Mouse (Mus musculus) lung, adult 18-20 months (tissue): ENCODE results near the gene Hao1.

Source experiments
- DNase-seq, 2 experiments: peaks; one replicate each; pipeline ENCODE4 v3.0.0; 2022; ENCODE audit warnings: mixed read lengths in 2 of 2

Hao1 gene

GRCm38 (mm10) chr2:134460831-134461230 lies 93.3 kb downstream of the Hao1 start:
- peak; percentile 11 to 27 for DNase-seq

GRCm38 (mm10) chr2:134456065-134456505 lies 98.1 kb downstream of the Hao1 start:
- DNase-seq = no peak

- no peak for DNase-seq
Measured at GRCm38 (mm10) chr2:134452748-134453147, 101.4 kb downstream of the Hao1 start.

- no peak for DNase-seq
Measured at GRCm38 (mm10) chr2:134450976-134451375, 103.2 kb downstream of the Hao1 start.
